Mouse (Mus musculus) adrenal gland, postnatal 36 days (tissue): Measurements from ENCODE around the gene Kdm2a. TPM values are rescaled to one million over a fixed set of nuclear protein-coding genes. Genes with fewer than 3 reads are reported as not detected.

ENCODE experiments used
- DNase-seq, 2 experiments: peaks; one replicate each; pipeline ENCODE4 v3.0.0; 2021; ENCODE audit warnings: mixed read lengths in 1 of 2
- total RNA-seq, 2 experiments: library from RNA; stranded (reverse); gene quantifications; 2 replicates each; pipeline ENCODE4 v1.2.3; 2021

Gene Kdm2a
- total RNA-seq, 2 experiments from 2014 or later: 86.7 to 107 TPM

DNA sequence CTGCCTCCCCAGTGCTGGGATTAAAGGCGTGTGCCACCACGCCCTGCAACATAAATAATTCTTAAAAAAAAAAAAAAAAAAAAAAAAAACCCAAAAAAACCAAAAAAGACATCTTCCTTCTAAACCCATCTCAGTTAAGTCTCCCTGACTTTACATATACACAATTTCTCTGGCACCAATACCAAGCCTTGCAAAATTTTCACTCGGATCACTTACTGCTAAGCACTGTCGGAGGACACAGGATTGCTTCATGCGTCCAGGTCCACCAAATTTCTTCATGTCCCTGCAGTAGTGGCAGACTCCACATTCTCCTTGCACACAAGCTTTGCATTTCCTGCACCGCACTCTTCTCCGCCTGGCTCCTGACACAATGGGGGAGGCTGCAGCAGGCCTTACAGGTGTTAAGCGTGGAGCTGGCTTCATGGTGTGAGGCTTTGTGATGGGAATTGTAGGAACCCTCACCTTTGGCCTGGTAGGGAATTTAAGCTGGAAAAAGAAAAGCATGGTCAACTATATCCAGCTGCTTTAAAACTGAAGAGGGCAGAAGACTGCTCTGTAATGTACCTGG is 69.3 kb downstream of the Kdm2a start:
- DNase-seq: no peak

- no peak for DNase-seq
These were observed 71.2 kb downstream of the Kdm2a start for GRCm38 (mm10) chr19:4326881-4327280.

DNA sequence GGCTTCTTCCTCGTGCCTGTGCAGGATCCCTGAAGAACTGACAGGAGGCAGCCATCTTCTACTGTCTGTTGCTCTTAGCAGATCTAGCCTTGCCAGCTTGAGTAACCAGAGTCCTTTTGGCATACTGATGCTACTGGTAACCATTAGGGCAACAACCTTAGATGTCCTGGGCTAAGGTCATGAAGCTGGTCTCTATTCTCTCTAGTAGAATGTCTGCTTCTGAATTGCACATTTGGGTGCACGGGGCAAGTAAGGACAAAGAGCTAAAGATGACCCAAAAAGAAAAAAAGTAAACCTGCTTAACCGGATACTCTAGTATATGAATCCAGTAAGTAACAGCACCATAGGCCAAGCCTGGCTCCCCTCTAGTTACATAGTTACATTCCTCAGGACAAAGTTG is 72.0 kb downstream of the Kdm2a start:
- DNase-seq: no peak

- DNase-seq: no peak
These were observed 76.0 kb downstream of the Kdm2a start for GRCm38 (mm10) chr19:4322134-4322533.

- no peak for DNase-seq
These were observed 76.5 kb downstream of the Kdm2a start for GRCm38 (mm10) chr19:4321622-4322021.

DNA sequence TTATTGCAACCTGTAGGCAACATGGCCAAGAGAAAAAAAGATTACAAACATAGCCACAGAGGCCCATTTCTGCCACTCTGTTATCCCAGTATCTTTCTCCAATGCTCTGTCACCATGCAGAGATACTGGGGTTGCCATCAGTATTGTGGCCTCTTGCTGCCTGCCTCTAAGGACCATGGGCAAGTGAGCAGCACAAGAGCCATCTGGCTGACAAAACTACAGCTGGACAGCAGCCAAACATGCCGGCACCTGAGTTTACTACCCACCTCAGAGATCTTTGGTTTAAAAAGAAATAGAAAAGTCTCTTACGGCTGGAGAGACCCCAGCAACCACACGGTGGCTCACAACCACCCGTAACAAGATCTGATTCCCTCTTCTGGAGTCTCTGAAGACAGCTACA is 78.8 kb downstream of the Kdm2a start:
- DNase-seq: no peak

DNA sequence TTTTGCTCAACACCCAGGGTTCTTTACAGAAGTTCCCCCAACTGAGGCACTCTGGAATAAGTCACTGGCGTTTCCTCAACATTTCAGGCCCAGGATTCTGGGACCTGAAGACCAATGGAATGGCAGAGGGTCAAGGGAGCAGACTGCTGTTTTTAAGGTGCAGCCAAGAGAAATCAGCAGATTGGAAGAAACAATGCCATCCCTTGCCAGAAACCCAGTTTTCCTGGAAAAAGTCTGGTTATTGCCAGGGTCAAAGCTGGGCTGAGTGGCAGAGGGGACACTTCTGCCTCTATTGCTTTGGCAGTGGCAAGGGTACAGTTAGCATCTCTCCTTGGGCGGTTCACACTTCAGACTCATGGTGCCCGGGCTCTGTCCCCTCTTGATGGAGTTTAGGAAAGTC is 80.9 kb downstream of the Kdm2a start:
- no peak for DNase-seq

DNA sequence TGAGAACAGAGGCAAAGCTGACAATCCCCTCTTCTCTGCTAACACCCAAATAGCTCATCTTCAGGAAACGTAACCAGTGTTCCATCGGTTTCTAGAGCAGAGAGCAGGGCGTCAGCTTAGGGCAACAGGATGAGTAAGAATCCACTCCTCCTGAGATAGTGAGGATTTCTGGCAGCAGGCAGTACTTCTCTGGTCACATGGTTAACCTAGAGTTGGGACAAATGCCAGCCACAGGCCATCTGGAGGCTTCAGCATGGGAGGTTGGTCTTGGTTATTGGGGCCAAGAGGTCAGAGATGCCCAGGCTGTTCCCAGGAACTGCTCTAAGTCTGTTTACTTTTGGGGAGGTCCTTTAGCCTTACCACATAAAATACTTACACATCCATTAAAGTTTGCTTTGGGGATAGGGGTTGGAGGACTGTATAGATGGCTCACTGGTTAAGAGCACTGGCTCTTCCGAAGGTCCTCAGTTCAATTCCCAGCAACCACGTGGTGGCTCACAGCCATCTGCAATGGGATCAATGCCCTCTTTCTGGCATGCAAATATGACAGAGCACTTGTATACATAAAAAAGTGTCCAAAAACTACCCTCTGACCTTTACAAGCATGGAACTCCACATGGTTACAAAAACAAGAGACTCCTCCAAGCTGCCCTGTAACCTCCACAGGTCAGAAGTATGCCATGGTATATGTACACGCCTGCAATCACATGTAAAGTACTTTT is 82.7 kb downstream of the Kdm2a start:
- DNase-seq: peak; percentile 73 to 77

DNA sequence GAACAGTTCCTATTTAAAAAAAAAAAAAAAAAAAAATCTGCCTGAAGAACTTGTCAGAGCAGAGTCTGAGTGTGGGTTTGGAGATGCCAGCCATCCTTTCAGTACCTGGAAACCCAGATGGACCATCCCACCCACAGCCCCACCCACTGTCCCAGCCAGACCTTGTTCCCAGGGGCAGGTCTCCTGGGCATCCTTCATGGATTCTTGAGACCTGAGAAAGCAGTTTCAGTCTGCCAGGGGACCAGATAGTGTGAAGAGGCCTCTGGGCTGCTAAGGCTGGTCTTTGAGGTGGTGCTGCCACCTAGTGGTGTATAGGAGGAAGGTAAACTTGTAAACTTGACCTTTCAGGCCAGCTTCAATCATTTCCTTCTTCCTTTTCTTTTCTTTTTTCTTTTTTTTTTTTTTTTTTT is 88.3 kb downstream of the Kdm2a start:
- peak; percentile 64 to 73 for DNase-seq

GRCm38 (mm10) chr19:4309302-4309701 is 88.8 kb downstream of the Kdm2a start:
- DNase-seq: no peak

DNA sequence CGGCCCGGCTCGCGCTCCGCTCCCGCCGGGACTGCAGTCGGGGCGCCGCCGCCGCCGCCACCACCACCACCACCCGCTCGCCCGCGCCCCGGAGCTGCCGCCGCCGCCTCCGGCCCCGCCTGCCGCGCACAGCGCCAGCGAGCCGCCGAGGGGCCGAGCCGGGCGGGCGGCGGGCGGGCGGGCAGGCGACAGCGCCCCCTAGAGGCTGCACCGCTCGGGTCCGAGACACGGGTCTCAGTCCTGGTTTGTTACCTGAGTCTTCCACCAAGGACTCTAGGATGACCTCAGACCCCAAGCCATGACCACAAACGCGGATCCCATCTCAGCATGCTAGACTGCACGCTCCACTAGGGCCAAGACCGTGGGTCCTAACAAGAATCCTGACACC is 91.9 kb downstream of the Kdm2a start, which contains the start of gene Grk2:
Gene Grk2, minus strand, starts transcription at position 33 of the 388 bp plus-strand sequence.
- peak; percentile 87 to 94 for DNase-seq

DNA sequence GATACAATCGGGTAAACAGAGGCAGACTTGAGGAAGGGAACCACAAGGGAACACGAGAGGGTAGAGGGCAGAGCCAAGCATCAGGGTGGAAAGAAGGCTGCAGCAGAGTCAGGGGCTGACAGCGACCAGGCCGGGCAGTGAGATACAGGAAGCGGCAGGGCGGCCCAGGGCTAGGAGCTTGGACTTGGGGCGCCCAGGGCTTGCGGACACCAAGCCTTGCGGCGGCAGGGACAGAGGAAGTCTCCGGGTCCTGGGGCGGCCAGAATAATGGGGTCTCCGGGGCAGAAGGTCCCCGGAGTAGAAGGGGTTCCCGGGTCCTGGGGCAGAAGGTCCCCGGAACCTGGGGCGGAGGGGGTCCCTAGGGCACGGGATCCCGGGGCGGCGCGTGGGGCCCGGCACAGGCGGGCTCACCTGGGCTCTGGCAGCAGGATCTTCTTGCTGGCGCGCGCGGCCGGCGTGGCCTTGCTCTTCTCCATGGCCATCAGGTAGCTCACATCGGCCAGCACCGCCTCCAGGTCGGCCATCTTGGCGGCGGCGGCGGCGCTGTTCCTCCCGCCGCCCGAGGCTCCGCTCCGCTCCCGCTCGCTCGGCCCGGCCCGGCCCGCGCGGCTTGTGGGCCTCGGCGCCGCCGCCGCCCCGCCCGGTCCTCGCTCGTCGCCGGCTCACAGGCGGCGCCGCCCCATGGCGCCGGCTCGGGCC is 92.4 kb downstream of the Kdm2a start:
- peak; percentile 64 to 72 for DNase-seq

DNA sequence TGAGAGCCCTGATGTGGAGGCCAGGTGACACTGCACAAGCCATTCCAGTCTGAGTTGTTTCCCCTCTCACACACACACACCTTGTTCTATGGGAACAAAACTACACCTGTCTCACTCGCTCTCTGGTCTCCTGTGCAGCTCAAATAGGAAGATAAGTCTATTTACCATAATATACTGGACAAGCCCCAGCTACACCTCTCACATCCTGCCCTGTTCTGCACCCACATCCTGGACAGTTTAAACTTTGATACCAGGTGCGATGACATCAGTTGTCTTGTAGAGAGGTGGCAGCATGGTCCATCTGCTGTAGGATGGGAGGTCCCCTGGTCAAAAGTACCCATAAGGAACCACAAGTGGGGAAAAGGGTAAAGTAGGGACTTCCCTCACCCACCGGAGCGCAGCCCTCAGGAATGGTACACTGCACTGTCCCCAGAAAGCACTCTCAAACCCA is 93.2 kb downstream of the Kdm2a start:
- no peak for DNase-seq

DNA sequence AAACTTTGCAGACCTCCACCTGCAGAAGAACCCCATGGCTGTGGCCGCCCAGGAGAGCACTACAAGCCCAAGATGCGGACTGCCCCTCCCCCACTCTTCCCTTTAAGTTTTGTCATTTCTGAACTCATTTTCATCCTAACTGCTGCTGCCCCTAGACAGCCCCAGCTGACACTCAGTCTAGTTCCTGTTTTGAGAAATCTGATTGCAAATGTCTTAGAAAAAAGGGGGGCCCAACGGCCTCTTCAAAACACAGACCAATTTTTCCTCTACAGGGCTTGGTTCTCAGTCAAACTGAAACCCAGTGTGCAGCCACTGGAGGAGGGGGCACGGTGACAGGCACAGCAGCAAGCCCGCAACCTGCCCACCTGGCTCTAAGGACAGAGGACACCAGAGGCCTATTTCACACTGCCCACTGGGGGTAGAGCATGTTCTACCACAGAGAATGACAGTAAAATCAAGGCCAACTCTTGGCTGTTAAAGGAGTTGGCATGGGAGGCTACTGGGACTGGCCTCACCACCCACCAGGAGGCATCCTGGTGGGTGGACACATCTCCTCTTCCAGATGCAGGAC is 93.7 kb downstream of the Kdm2a start:
- DNase-seq: no peak

DNA sequence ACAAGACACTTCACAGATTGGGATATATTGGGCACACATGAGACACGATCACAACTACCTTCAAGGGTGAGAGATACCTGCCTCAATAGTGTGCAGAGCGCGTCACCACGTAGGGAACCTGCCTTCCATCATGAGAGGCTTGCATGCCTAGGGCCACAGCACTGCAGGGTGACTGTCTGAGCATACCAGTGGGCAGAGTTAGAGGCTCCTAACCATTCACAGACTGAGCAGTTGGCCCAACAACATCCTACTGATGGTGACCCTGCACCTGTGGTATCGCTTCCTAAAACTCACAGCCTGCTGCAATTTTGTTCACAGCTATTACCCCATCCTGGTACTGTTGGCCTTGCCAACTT is 94.5 kb downstream of the Kdm2a start:
- no peak for DNase-seq

DNA sequence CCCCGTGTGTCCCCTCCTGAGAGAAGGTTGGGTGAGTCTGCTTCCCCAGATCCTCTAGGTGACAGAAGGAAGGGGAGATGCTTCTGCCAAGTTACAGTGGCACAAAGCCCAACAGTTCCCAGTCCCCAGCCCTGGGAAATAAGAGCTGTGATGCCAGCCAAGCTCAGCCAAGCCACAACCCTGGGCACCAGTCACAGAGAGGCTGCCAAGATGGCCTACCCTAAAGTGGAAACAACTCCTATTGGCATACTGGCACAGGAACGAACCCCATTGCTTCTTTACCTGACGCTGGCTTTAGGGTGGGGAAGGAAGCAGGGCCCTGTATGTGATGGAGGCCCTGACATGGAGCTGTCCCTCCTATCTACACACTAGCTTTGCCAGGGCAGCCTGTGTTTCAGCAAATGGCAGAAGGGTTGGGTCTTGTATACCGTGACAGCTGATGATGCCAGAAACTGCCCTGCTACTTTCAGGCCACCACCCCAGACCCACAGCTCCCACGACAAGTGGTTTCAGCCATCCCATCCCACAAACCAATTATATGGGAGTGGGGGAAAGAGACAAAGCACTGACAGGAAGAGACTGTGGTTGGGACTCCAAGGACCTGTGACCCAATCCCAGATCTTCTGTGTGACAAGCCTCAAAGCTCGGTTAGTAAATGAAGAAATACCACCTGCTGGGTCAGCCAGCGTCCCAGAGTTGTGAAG is 95.0 kb downstream of the Kdm2a start:
- DNase-seq: peak; percentile 39 to 52

- DNase-seq: peak; percentile 25 to 59
These were observed 96.1 kb downstream of the Kdm2a start for GRCm38 (mm10) chr19:4301735-4302651.

GRCm38 (mm10) chr19:4300852-4301734 is 97.0 kb downstream of the Kdm2a start:
- no peak for DNase-seq

GRCm38 (mm10) chr19:4300271-4300704 is 97.8 kb downstream of the Kdm2a start:
- DNase-seq: peak in 1 of 2 experiments; percentile 39
